Mouse (Mus musculus): ENCODE measurements around the gene Rsl1. TPM values are rescaled to one million over a fixed set of nuclear protein-coding genes. Genes with fewer than 3 reads are reported as not detected.
"Not testable (repeated sequence)": the region's sequence is repeated elsewhere in the genome, so short reads cannot be mapped to it uniquely, and the experiment has no call there.

Gene Rsl1
- total and polyA plus RNA-seq, 3 experiments: 0.12 TPM; not detected in 2

- TF ChIP-seq RAD21 (IDR thresholded peaks at IDR 0.05; ENCODE audit: low read depth, low read length): no peak
- TF ChIP-seq NRF1 (IDR thresholded peaks at IDR 0.05; ENCODE audit: insufficient read depth, low read depth, low read length, poor library complexity, severe bottlenecking): no peak
- TF ChIP-seq GABPA (IDR thresholded peaks at IDR 0.05; ENCODE audit: low read depth, low read length): 0 out of 2 replicates have a peak, but pooled peaks have one; percentile 19
- TF ChIP-seq ELF1 (IDR thresholded peaks at IDR 0.05; ENCODE audit: low read depth, low read length): peak; percentile 94
- no peak for TF ChIP-seq MYB (IDR thresholded peaks at IDR 0.05; ENCODE audit: low read depth, low read length)
- TF ChIP-seq ZMIZ1 (IDR thresholded peaks at IDR 0.05; ENCODE audit: low read depth, low read length): no peak
- TF ChIP-seq UBTF (IDR thresholded peaks at IDR 0.05; ENCODE audit: borderline replicate concordance, insufficient read depth, low read depth, low read length): no peak
- TF ChIP-seq CHD2 (IDR thresholded peaks at IDR 0.05; ENCODE audit: low read length): no peak
- TF ChIP-seq BHLHE40 (IDR thresholded peaks at IDR 0.05; ENCODE audit: borderline replicate concordance, low read depth, low read length): no peak
- no peak for TF ChIP-seq MAFK (IDR thresholded peaks at IDR 0.05; ENCODE audit: borderline replicate concordance, low read depth, low read length)
- peak; percentile 67 for TF ChIP-seq POLR2AphosphoS2 (IDR thresholded peaks at IDR 0.05; ENCODE audit: low read length)
- no peak for TF ChIP-seq EP300 (IDR thresholded peaks at IDR 0.05; ENCODE audit: low read depth in 1 of 2, low read length in 2 of 2)
- peak; percentile 71 for TF ChIP-seq MAX (IDR thresholded peaks at IDR 0.05; ENCODE audit: low read length)
- TF ChIP-seq CHD1 (IDR thresholded peaks at IDR 0.05; ENCODE audit: low read depth, low read length): no peak
- peak; percentile 94 for TF ChIP-seq HCFC1 (IDR thresholded peaks at IDR 0.05; ENCODE audit: low read depth, low read length)
- no peak for TF ChIP-seq SMC3 (IDR thresholded peaks at IDR 0.05; ENCODE audit: low read depth, low read length)
- no peak for TF ChIP-seq MAZ (IDR thresholded peaks at IDR 0.05; ENCODE audit: low read depth, low read length)
- peak; percentile 78 for TF ChIP-seq NELFE (IDR thresholded peaks at IDR 0.05; ENCODE audit: low read depth, low read length)
- peak; percentile 85 for TF ChIP-seq MXI1 (IDR thresholded peaks at IDR 0.05; ENCODE audit: low read depth, low read length)
- no peak for TF ChIP-seq MEF2A (IDR thresholded peaks at IDR 0.05; ENCODE audit: extremely low read depth, insufficient replicate concordance, low read depth, low read length, poor library complexity, severe bottlenecking)
- no peak for TF ChIP-seq RCOR1 (IDR thresholded peaks at IDR 0.05; ENCODE audit: low read depth, low read length)
- no peak for TF ChIP-seq POLR2AphosphoS5 (IDR thresholded peaks at IDR 0.05; ENCODE audit: borderline replicate concordance, low read depth, low read length)
- peak; percentile 30 for TF ChIP-seq ZC3H11A (IDR thresholded peaks at IDR 0.05; ENCODE audit: low read depth, low read length)
Measured at GRCm38 (mm10) chr13:67128038-67128721, 44.8 kb upstream of the Rsl1 start (continued).

- not testable (repeated sequence) for H3K36me3 ChIP-seq (ENCODE audit: control insufficient read depth in 1 of 2, insufficient read depth in 2 of 2, low read length in 2 of 2); H3K79me2 ChIP-seq (ENCODE audit: control insufficient read depth, insufficient read depth, low read length, poor library complexity); H3K9me3 ChIP-seq (replicated peaks; ENCODE audit: insufficient read depth, low read length); H3K4me3 ChIP-seq (ENCODE audit: control insufficient read depth in 1 of 2, insufficient read depth in 1 of 2, low read depth in 2 of 2, low read length in 2 of 2); H3K4me1 ChIP-seq (ENCODE audit: control insufficient read depth in 1 of 2, insufficient read depth in 2 of 2, low read length in 2 of 2); H3K9ac ChIP-seq (ENCODE audit: control insufficient read depth, low read depth, low read length, poor library complexity, severe bottlenecking); H3K27ac ChIP-seq (ENCODE audit: control insufficient read depth, low read depth, low read length); DNase-seq (ENCODE audit: low read depth, low spot score); H3K27me3 ChIP-seq (ENCODE audit: control insufficient read depth in 1 of 2, insufficient read depth in 2 of 2, low read length in 2 of 2)
Measured at GRCm38 (mm10) chr13:67166122-67166521, 6.9 kb upstream of the Rsl1 start.

All from MEL (cell line).